Mouse (Mus musculus) retina, adult 2 months (tissue): ENCODE measurements around the gene U2af1.
"Not testable (repeated sequence)": the region's sequence is repeated elsewhere in the genome, so short reads cannot be mapped to it uniquely, and the experiment has no call there.

Experiments
- DNase-seq: peaks from one replicate; pipeline ENCODE4 v3.0.0-alpha.2; 2012; ENCODE audit warnings: low read depth, low spot score

The U2af1 gene

GRCm38 (mm10) chr17:31613086-31613755 lies 45.5 kb downstream of the U2af1 start:
- no peak for DNase-seq

DNA sequence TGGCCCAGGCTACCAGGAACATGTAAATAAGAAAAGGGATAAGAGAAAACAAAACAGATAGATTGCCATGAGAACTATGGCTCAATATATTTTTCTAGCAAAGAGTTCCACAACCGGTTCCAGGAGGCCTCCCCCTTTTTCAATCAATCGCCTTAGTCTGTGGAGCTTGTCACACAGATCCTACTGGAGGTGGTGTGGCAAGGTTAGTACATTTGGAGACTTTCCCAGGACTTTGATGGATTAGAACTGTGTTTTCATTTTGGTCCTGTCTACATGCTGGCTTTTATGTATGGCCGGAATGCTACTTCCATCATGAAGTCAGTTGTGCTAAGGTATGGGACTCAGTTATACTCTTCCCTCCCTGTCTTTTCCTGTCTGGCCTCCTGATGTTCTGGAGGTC lies 48.8 kb downstream of the U2af1 start:
- no peak for DNase-seq

DNA sequence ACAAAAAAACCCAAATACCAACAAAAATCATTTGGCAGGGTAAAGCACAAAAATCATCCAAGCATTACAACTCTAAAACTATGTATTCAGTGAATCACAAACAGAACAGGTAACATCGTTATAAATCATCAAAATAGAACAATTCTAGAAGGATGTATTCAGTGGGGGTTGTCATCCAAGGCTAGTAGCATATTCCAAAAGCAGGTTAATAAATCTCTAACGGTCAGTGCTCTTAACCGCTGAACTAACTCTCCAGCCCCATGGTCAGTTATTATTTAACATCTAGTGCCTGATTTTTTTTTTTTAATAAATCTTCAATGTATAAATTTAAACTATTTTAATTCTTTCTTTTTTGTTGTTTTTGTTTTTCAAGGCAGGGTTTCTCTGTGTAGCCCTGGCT lies 49.5 kb downstream of the U2af1 start:
- DNase-seq, result not testable (repeated sequence)

GRCm38 (mm10) chr17:31607256-31607951 lies 51.3 kb downstream of the U2af1 start:
- DNase-seq, result no peak

GRCm38 (mm10) chr17:31606424-31606823 lies 52.3 kb downstream of the U2af1 start:
- no peak for DNase-seq

DNA sequence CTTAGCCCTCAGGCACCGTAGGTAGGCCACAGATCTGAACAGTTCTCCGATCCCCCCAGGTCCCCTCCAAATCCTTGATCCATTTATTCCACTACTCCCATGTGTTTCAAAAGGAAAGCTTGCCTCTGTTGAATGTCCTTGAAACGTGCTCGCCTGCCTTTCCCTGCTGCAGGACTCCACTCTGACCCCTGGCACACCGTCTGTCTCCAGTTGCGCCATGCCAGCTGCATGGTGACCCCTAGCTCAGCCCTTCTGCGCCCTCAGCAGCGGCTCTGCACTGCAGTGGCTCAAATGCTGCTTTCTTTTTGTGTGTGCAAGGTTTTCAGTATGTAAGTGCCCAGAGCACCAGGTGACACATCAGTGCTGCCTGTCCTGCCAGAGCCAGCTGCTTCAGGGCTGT lies 60.1 kb downstream of the U2af1 start:
- no peak for DNase-seq

- no peak for DNase-seq
Observed at GRCm38 (mm10) chr17:31597957-31598356, 60.7 kb downstream of the U2af1 start.
